Mouse (Mus musculus) forebrain, embryonic 14.5 days (tissue): ENCODE results near the gene Pp2d1. TPM values are rescaled to one million over a fixed set of nuclear protein-coding genes. Genes with fewer than 3 reads are reported as not detected.
A peak's percentile ranks its signal among the peaks of the same experiment; 100 is the strongest.

ENCODE experiments used
- ATAC-seq: fragments of 200-750 bp; cut with Nextera tagmentation; 2 replicates; pipeline ENCODE4 v1.8.0; 2017; ENCODE audit warnings: mild to moderate bottlenecking, moderate library complexity
- DNase-seq: peaks from one replicate; pipeline ENCODE4 v3.0.0-alpha.2; 2015; ENCODE audit warnings: low spot score
- H3K27ac ChIP-seq: fragments of 300-500 bp; sonication (generic); 2 replicates; pipeline ENCODE4 v1.5.1; 2014; ENCODE audit warnings: low read depth, mild to moderate bottlenecking, control low read depth, low read length, moderate library complexity
- H3K27me3 ChIP-seq: fragments of 300-500 bp; sonication (generic); replicated peaks from 2 replicates; pipeline ENCODE4 v1.6.1; 2014; ENCODE audit warnings: low read length, control low read depth, mixed read lengths; ENCODE audit not compliant: control insufficient read depth, insufficient read depth
- H3K36me3 ChIP-seq: fragments of 300-500 bp; sonication (generic); 2 replicates; pipeline ENCODE4 v1.6.1; 2014; ENCODE audit warnings: low read length, control low read depth; ENCODE audit not compliant: control insufficient read depth, insufficient read depth
- H3K4me1 ChIP-seq: fragments of 300-500 bp; sonication (generic); 2 replicates; pipeline ENCODE4 v1.6.1; 2014; ENCODE audit warnings: antibody characterized with exemption, low read length, control low read depth; ENCODE audit not compliant: control insufficient read depth, insufficient read depth
- H3K4me2 ChIP-seq: fragments of 300-500 bp; sonication (generic); 2 replicates; pipeline ENCODE4 v1.6.1; 2014; ENCODE audit warnings: mild to moderate bottlenecking, control low read depth, low read length
- H3K4me3 ChIP-seq: fragments of 300-500 bp; sonication (generic); 2 replicates; pipeline ENCODE4 v1.5.1; 2014; ENCODE audit warnings: low read depth, low read length, control low read depth
- H3K9ac ChIP-seq: fragments of 300-500 bp; sonication (generic); 2 replicates; pipeline ENCODE4 v1.6.1; 2014; ENCODE audit warnings: mild to moderate bottlenecking, low read length, control low read depth, moderate library complexity
- H3K9me3 ChIP-seq: fragments of 300-500 bp; sonication (generic); replicated peaks from 2 replicates; pipeline ENCODE4 v1.6.1; 2016; ENCODE audit warnings: low read length, control low read depth, mixed read lengths; ENCODE audit not compliant: control insufficient read depth
- WGBS: fragments of 180-500 bp; shearing (Covaris S2); extraction: QIAGEN DNeasy Blood & Tissue Kit; methylation state at CpG from one replicate; pipeline ENCODE4 v1.1.7; 2014; 5-methylcytosine and 5-hydroxymethylcytosine counted together
- polyA plus RNA-seq: library from polyadenylated mRNA; unstranded; fragments of >200 nt; fragmentation: Nextera tagmentation; extraction: Ambion mirVana; gene quantifications from 2 replicates; pipeline ENCODE4 v1.2.1, GENCODE M21; 2014

Pp2d1 gene
- polyA plus RNA-seq, 1 experiment from 2014 or later, result 0.29 TPM

DNA sequence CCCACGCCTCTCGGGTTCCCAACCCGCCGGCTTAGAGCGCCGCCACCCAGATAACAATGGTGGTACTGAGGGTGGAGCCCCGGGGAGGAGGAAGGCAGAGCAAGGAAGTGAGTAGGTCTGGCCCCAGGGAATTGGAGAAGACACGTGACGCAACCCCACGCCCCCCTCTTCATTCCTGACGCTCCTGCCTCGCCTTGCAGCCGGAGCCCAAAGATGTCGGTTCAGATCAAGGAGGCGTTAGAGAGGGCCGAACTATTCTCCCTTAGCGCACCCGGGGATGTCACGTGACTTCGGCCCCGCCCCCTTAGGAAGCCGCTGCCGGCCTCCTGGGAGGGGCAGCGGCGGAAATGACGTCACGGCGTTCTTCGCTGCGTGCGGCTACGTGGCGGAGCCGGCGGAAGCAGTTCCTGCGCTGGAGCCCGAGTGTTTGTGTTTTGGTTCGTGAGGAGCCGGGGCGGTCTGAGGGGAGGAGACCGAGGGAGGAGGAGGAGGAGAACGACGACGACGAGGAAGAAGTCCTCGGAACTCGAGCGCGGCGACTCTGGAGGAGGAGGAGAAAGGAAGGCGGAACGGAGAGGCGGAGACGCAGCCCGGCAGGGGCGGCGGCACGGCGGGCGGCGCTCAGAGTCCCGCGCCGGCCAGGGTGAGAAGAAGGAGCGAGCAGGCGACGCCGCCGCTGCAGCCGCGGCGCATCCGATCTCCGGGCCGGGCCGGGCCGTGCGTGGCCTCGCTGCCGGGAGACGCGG is 60.2 kb downstream of the Pp2d1 start, which contains the start of gene Rab5a:
Gene Rab5a (plus strand): TSS at position 377 of the 746 bp plus-strand sequence.
- peak within 1 kb of the TSS; percentile 88 for H3K4me2 ChIP-seq
- H3K27me3 ChIP-seq, result no peaks in the 10 kb centered on the region
- H3K27ac ChIP-seq, result peak within 1 kb of the TSS; percentile 98
- 0% methylated on average over 76 of the region's 82 CpGs for WGBS
- peak; percentile 98 for ATAC-seq
- H3K36me3 ChIP-seq, result no peaks in the 10 kb centered on the region
- DNase-seq, result peak; percentile 99
- peaks cover 20% of the 10 kb centered on the region for H3K4me1 ChIP-seq
- H3K9ac ChIP-seq, result peak within 1 kb of the TSS; percentile 92
- peak within 1 kb of the TSS; percentile 93 for H3K4me3 ChIP-seq
- no peaks in the 10 kb centered on the region for H3K9me3 ChIP-seq

DNA sequence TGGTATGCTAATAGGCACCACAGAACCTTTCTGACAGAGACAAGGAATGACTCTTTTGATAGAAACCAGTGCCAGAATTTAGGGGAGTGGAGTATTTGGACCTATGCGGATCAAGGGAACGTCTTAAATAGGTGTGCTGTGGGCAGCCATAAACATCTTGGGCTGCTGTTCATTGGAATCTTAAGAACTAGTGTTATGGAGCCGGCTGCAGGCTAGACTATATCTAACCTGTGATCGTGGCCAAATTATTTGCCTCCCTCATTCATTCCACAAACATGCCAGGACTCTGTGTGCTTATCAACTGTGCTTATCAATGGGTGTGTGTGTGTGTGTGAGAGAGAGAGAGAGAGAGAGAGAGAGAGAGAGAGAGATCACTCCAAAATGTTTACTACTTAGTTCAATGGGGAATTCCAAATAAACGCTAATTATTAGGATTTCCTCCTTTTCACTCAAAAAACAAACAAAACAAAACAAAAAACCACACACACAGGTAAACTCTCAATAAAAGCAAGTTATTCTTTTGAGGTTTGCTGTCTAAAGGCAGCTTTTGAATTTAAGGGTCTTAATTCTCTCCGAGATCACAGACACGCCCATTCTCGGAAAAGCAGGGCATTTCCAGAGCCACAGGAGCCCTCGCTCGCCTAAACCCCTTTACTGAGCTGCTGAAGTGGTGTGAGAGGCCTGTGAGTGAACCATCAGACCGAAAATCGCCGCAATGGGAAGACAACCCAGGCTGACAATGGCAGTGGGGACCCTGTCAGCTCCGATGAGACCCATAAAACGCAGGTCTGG is 61.0 kb downstream of the Pp2d1 start:
- no peak for ATAC-seq
- WGBS, result 6% methylated on average over 15 of the region's 15 CpGs

DNA sequence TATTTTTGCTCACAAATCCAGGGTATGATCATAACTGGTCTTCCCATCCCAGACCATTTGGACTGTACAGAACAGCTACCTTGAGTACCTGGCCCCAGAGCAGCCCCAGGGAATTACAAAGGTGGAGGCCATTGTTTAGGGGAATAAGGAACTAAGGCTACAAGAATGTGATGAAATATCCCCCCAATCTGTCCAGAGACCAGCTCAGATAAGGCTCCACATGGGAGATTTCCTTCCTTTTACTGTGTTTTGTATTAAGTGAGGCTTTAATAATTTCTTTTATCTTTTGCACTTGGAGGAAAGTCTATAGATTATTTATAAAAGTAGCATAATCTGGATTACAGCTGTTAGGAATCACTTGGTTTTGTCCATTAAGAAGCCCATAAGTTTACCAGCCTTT is 70.6 kb downstream of the Pp2d1 start:
- Histone ChIP-seq H3K4me3 (no peak overlapping the region), H3K4me2 (no peak overlapping the region), H3K36me3 (no peaks in the 10 kb centered on the region), H3K27me3 (no peaks in the 10 kb centered on the region), H3K4me1 (no peaks in the 10 kb centered on the region), H3K27ac (no peak overlapping the region), H3K9me3 (no peaks in the 10 kb centered on the region), H3K9ac (no peak overlapping the region)
- DNase-seq, result no peak
- ATAC-seq, result no peak

More for the DNA sequence above, 61.0 kb downstream of the Pp2d1 start:
- peak overlapping the region; percentile 92 for H3K9ac ChIP-seq
- H3K27ac ChIP-seq, result peak overlapping the region; percentile 98
- peak; percentile 5 for DNase-seq
- H3K4me1 ChIP-seq, result peaks cover 20% of the 10 kb centered on the region
- H3K36me3 ChIP-seq, result no peaks in the 10 kb centered on the region
- H3K9me3 ChIP-seq, result no peaks in the 10 kb centered on the region
- no peaks in the 10 kb centered on the region for H3K27me3 ChIP-seq
- H3K4me2 ChIP-seq, result peak overlapping the region; percentile 58
- peak overlapping the region; percentile 93 for H3K4me3 ChIP-seq

DNA sequence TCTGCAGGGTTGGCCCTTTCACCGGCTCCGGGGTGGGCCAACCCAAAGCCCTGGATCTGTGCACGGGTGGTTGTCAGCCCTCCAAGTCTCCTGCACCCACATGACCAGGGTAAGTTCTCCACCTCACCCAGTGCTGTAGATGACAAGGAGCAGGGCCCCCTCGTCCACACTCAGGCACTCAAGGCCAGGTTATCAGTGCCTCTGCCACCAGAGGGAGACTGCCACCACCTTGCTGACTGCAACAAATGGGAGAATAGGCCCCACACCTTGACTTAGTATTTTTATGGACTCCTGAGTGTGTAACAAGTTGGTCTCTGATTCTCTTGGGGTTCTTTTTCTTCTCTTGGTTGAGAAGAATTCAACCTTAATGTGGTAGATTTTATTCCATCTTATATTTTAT is 73.7 kb downstream of the Pp2d1 start:
- no peaks in the 10 kb centered on the region for H3K27me3 ChIP-seq
- ATAC-seq, result no peak
- no peaks in the 10 kb centered on the region for H3K9me3 ChIP-seq
- no peak overlapping the region for H3K4me2 ChIP-seq
- 60% methylated on average over 4 of the region's 4 CpGs for WGBS
- no peaks in the 10 kb centered on the region; the same call in 1 of the 2 replicates for H3K4me1 ChIP-seq
- no peak overlapping the region for H3K9ac ChIP-seq
- H3K27ac ChIP-seq, result no peak overlapping the region
- peak; percentile 2 for DNase-seq
- no peaks in the 10 kb centered on the region for H3K36me3 ChIP-seq
- no peak overlapping the region for H3K4me3 ChIP-seq

DNA sequence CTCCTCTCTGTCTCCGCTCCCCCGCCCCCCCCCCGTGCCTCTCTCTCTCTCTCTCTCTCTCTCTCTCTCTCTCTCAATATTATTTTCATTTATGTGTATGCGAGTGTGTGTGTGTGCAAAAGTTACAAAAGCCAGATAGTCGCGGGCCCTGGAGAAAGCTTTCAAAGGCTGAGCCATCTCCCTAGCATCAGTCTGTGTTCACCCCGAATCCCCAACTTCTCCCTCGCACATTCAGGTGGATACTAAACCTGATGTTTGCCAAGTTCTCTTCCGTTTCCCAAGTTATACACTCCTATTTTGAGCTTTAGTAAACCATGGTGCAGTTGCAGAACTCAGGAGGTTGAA is 75.8 kb downstream of the Pp2d1 start:
- DNase-seq (peak; percentile 16), ATAC-seq (no peak)
- Histone ChIP-seq H3K4me3 (peak overlapping the region; percentile 36), H3K9ac (peak overlapping the region; percentile 51), H3K27ac (no peak overlapping the region), H3K4me1 (no peaks in the 10 kb centered on the region; the same call in 1 of the 2 replicates), H3K9me3 (no peaks in the 10 kb centered on the region), H3K27me3 (no peaks in the 10 kb centered on the region), H3K36me3 (no peaks in the 10 kb centered on the region), H3K4me2 (peak overlapping the region; percentile 72)
- WGBS, result 14% methylated on average over 8 of the region's 9 CpGs

DNA sequence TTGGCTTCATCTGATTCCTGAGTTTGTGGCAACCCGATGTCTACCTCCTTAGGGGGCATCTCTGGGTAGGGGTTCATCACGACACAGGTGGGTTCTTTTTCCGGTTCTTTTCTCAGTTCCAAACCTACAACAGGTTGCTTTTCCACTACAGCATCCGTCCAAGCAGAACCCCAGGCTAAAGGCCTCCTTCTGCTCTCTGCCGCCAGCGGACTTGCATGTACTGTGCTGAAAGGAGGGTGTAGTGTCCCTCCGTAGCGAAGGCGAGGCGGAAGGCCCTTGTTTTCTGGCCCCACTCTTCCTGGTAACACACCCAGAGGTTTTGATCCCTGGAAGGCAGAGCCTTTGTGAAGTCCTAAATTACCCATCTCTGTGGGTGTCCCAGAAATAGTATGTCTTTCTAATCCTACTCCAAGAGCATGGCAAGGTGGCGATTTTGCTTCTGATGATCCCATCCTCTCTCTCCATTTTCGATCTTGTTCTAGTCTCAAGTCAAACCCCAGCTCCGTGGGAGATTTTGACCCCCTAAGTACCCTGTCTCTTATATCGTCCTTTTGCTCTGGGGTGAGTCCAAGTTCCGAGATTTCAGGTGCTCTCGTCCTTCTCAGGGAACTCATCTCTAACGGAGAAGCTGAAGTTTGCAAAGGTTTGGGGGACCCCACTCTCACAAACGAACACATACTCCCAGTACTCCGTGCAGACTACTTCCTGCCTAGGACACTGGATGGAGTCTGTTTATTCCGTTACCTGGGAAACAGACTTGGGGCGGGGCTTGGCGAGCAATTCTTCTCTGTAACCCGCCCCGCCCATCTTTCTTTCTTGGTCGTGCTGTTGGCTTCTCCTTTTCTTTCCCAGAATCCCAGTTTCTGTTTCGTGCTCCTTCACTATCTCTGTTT is 76.4 kb downstream of the Pp2d1 start, which contains the start of gene Efhb:
Gene Efhb (minus strand): TSS at position 719 of the 893 bp plus-strand sequence.
- Histone ChIP-seq H3K9ac (peak within 1 kb of the TSS; percentile 51), H3K27ac (no peak within 1 kb of the TSS; the same call in 1 of the 2 replicates), H3K4me3 (peak within 1 kb of the TSS; percentile 36), H3K4me1 (no peaks in the 10 kb centered on the region; the same call in 1 of the 2 replicates), H3K4me2 (peak within 1 kb of the TSS; percentile 72), H3K9me3 (no peaks in the 10 kb centered on the region), H3K36me3 (no peaks in the 10 kb centered on the region), H3K27me3 (no peaks in the 10 kb centered on the region)
- WGBS, result 19% methylated on average over 26 of the region's 26 CpGs
- ATAC-seq (peak; percentile 98), DNase-seq (peak; percentile 95)

Other genes starting within 250 kb of the Pp2d1 start
- 0.66 and 1.1 TPM in 2 replicates for gene Efhb, start 76.1 kb downstream of the Pp2d1 start, polyA plus RNA-seq
- gene Rab5a, start 60.2 kb downstream of the Pp2d1 start, polyA plus RNA-seq, result 81.6 and 101 TPM in 2 replicates
- gene Kat2b, start 27.4 kb upstream of the Pp2d1 start, polyA plus RNA-seq, result 6.4 and 6.9 TPM in 2 replicates
- gene Sgo1, start 149.9 kb upstream of the Pp2d1 start, polyA plus RNA-seq, result 20.3 and 22.9 TPM in 2 replicates